11 mouse cellular contexts compared by ENCODE assay signal in genomic region chr6:92468383-92468791, GRCm38 (mm10).
A peak's percentile ranks its signal among the peaks of the same experiment; 100 is the strongest.
DNase-seq lines count a peak whose midpoint lies in the region; ATAC-seq and TF ChIP-seq lines count a peak whose summit lies in the region.
"Had no signal": no experiment of that assay in that cellular context is flagged by ENCODE, and none has a peak within 500 bp of the region (broad histone marks: within the 10 kb centered on the region; RNA-seq: fewer than 3 reads in every experiment).

No protein-coding gene starts in this region.

- no peaks in the 10 kb centered on the region for H3K9me3 ChIP-seq in kidney, embryonic 14.5 days (ENCODE audit: control insufficient read depth, low read length)
- H3K9me3 ChIP-seq in limb, embryonic 14.5 days (ENCODE audit: control insufficient read depth, low read length): no peaks in the 10 kb centered on the region

- 67% methylated on average over 3 of the region's 3 CpGs for WGBS in kidney, embryonic 14.5 days
- WGBS in limb, embryonic 14.5 days: 47% methylated on average over 3 of the region's 3 CpGs

- H3K36me3 ChIP-seq in kidney, embryonic 14.5 days (ENCODE audit: control insufficient read depth, insufficient read depth, low read length): no peaks in the 10 kb centered on the region
- H3K36me3 ChIP-seq in limb, embryonic 14.5 days (ENCODE audit: control insufficient read depth, insufficient read depth, low read length): no peaks in the 10 kb centered on the region

- ATAC-seq in kidney, embryonic 14.5 days (ENCODE audit: low FRiP score, low TSS enrichment): no peak
- peak; percentile 29; the same call in 1 of the 2 replicates for ATAC-seq in limb, embryonic 14.5 days (ENCODE audit: low FRiP score, low read depth)
- no peak for ATAC-seq in granulocyte monocyte progenitor cell, adult 5-6 weeks (replicated peaks; ENCODE audit: poor library complexity, severe bottlenecking)
- ATAC-seq: forebrain, embryonic 14.5 days had no signal

- no peak overlapping the region for H3K4me2 ChIP-seq in kidney, embryonic 14.5 days (replicated peaks; ENCODE audit: low read depth, low read length)
- no peak overlapping the region for H3K4me2 ChIP-seq in limb, embryonic 14.5 days (replicated peaks; ENCODE audit: low read depth, low read length, severe bottlenecking)

- peaks cover 20% of the 10 kb centered on the region; the same call in 1 of the 2 replicates for H3K4me1 ChIP-seq in kidney, embryonic 14.5 days (ENCODE audit: control insufficient read depth, insufficient read depth, low read length)
- H3K4me1 ChIP-seq in limb, embryonic 14.5 days (ENCODE audit: control insufficient read depth, insufficient read depth, low read length): peaks cover 15% of the 10 kb centered on the region

- H3K27ac ChIP-seq in kidney, embryonic 14.5 days (ENCODE audit: low read depth, low read length): peak overlapping the region; percentile 42; the same call in 1 of the 2 replicates
- H3K27ac ChIP-seq in limb, embryonic 14.5 days (replicated peaks; ENCODE audit: low read depth, low read length): peak overlapping the region; percentile 71

- DNase-seq in kidney, adult 11 months: no peak
- DNase-seq in urinary bladder, postnatal 14 days (ENCODE audit: low spot score): peak; percentile 33
- no peak for DNase-seq in urinary bladder, adult 18-20 months (ENCODE audit: low spot score in 2 of 2)
- DNase-seq in limb, embryonic 14.5 days (ENCODE audit: low spot score): peak; percentile 79
- DNase-seq in spleen, adult 12 weeks (ENCODE audit: low spot score): no peak
- DNase-seq: adrenal gland, adult 2 months; retina, postnatal 1 day; thymus, adult 18-20 months had no signal

- no peak overlapping the region for H3K9ac ChIP-seq in kidney, embryonic 14.5 days (ENCODE audit: low read depth, low read length)
- H3K9ac ChIP-seq in limb, embryonic 14.5 days (ENCODE audit: low read depth, low read length, severe bottlenecking): no peak overlapping the region

- no peaks in the 10 kb centered on the region for H3K27me3 ChIP-seq in kidney, embryonic 14.5 days (ENCODE audit: control insufficient read depth, insufficient read depth, low read length)
- no peaks in the 10 kb centered on the region for H3K27me3 ChIP-seq in limb, embryonic 14.5 days (ENCODE audit: control insufficient read depth, insufficient read depth, low read length)

- H3K4me3 ChIP-seq in kidney, embryonic 14.5 days (ENCODE audit: low read length): no peak overlapping the region
- H3K4me3 ChIP-seq in limb, embryonic 14.5 days (replicated peaks; ENCODE audit: low read length): no peak overlapping the region

- TF ChIP-seq POLR2A in limb, embryonic 14.5 days (IDR thresholded peaks at IDR 0.05; ENCODE audit: borderline replicate concordance, extremely low read depth, insufficient read depth, insufficient read length): no peak

Comparison
In these comparisons a context has a peak if more than half of its experiments do, and no peak if none do; other contexts are left out.
1. DNase-seq: peak in urinary bladder, postnatal 14 days (single experiment) and limb, embryonic 14.5 days (single experiment); none in kidney, adult 11 months (single experiment), urinary bladder, adult 18-20 months (0 of 2) and spleen, adult 12 weeks (single experiment).